Mouse (Mus musculus): ENCODE results near the gene Unc50.

Unc50 gene

DNA sequence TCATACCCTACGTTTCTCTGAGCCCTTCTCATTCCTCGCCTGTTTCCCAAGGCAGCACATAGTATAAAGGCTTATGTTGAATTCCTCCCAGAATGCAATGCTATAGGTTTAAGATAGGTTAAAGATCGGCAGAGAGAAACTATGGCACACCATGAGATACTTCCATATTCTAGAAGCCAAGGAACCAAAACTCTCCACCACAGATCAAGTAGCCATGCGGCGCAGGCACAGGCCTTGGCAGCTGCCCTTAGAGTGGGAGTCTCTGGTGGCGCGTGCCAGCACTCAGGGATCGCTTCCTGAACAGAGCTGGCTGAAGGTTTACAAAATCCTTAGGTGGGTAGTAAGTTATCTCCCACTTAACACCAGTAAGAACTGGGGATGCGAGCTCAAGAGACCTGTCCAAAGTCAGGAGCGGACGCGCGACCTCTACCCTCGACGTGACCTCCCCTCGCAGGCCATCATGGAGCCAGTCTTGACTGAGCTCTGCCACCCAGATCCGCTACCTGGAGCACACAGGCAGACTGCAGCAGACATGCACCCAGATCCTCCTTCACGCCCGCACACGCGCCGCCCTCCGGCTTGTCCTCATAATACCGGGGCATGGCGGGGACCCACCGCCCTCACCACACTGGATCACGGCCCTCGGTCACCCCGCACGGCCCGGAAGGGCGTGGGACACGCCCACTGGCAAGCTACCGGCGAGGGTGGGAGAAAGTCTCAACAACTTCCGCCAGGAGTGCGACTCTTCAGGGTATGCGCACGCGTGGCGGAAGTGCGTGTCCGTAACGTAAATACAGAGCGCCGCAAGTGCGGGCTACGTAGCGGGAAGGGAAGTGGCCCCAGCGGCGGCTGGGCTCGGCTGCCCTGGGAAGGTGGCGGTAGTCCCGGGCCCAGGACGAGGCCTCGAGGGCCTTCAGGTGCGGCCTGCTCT lies at the start of gene Unc50, which contains the start of gene Coa5:
Gene Unc50 (plus strand): TSS at position 774 of the 931 bp plus-strand sequence.
Gene Coa5 (minus strand): TSS at position 738 of the 931 bp plus-strand sequence.
- in situ Hi-C loops (cut with MboI, MseI): loop anchor here (25.0 kb wide), 1 partner anchor 433 kb away; the partner anchor contains the start of genes Lipt1 and Tsga10

GRCm38 (mm10) chr1:37380913-37381312 lies 49.0 kb upstream of the Unc50 start:
- in situ Hi-C loops (cut with MboI, MseI): loop anchor here (25.0 kb wide), 1 partner anchor 1156 kb away; no protein-coding TSS in a partner anchor

DNA sequence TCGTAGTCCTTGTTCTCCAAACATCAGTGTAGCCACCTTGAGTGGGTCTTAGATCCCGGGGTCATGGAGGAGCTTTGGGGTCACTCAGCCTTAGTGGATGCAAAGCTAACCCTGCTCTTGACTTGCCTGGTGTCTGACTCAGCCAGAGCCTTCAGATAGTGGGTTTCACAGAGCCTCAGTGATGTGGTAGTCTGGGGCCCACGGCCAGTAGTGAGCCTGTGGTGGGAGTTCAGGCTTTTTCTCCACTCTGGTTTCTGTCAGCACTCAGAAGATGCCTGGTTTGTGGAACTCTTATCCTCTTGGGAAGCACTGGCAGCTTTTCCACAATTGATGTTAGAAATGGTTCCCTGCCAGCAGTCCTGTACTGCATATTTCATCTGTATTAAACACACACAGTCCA lies 45.6 kb upstream of the Unc50 start:
- in situ Hi-C loops (cut with MboI, MseI): loop anchor here (25.0 kb wide), 1 partner anchor 1153 kb away; no protein-coding TSS in a partner anchor

GRCm38 (mm10) chr1:37386448-37386971 lies 43.4 kb upstream of the Unc50 start:
- in situ Hi-C loops (cut with MboI, MseI): loop anchor here (25.0 kb wide), 1 partner anchor 1151 kb away; no protein-coding TSS in a partner anchor

DNA sequence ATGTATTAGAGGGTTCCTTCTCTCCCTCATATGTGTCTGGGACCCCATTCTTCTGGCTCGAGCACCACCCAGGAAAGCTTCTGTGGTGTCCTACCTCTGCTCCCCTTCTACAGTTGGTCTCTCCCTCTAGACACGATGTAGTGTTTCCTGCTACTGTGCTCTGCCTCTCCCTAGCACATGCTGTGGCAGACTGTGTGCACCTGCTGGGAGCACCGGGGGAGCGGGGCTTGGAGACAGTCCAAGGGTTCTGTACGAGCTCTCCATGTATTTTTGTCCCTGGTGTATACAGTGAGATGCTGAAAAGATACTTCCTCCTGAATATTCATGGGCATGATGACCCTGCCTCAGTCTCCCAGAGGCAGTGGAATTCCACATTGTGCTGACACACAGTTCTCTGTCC lies 36.8 kb upstream of the Unc50 start:
- in situ Hi-C loops (cut with MboI, MseI): loop anchor here (25.0 kb wide), 1 partner anchor 1144 kb away; no protein-coding TSS in a partner anchor

DNA sequence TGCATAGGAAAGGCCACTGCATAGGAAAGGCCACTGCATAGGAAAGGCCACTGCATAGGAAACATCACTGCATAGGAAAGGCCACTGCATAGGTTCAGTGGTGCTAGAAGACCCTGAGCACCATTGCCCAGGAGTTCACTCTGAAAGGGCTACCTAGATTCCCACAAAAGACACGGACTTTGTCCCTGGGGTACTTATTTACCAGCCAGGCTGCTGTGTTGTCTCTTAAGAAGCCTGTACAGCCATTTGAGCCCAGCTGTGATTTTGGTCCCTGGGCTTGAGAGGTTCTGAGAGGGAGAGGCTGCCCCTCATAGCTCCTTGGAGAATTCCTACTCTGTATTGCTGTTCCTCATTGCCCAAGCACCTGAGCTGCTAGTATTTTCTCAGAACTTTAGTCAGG lies 33.5 kb upstream of the Unc50 start:
- in situ Hi-C loops (cut with MboI, MseI): loop anchor here (25.0 kb wide), 1 partner anchor 1141 kb away; no protein-coding TSS in a partner anchor

- in situ Hi-C loops (cut with MboI, MseI): loop anchor here (25.0 kb wide), 1 partner anchor 1138 kb away; no protein-coding TSS in a partner anchor
Measured at GRCm38 (mm10) chr1:37398961-37399360, 31.0 kb upstream of the Unc50 start.

DNA sequence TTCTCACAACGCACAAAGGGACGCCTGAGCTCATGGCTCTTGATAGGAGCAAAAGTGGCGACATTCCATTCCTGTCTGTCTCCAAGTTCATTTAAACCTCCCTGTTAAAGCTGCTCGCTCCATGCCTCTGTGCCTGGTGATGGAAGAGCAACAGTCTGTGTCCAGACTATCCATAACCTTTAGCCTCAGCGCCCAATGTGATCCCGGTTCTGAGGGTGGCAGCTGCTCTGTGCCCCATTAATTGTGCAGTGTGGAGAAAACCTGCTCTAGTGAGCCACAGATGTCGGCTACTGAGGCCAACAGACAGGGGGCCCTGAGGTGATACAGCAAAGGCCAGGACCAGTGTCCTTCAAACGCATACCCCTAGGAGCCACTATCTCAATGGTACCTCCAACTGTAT lies 30.2 kb upstream of the Unc50 start:
- in situ Hi-C loops (cut with MboI, MseI): loop anchor here (5.0 to 25.0 kb wide), 2 partner anchors 127 to 1138 kb away; no protein-coding TSS in a partner anchor

GRCm38 (mm10) chr1:37401687-37402086 lies 28.3 kb upstream of the Unc50 start:
- in situ Hi-C loops (cut with MboI, MseI): loop anchor here (5.0 kb wide), 1 partner anchor 129 kb away; no protein-coding TSS in a partner anchor

DNA sequence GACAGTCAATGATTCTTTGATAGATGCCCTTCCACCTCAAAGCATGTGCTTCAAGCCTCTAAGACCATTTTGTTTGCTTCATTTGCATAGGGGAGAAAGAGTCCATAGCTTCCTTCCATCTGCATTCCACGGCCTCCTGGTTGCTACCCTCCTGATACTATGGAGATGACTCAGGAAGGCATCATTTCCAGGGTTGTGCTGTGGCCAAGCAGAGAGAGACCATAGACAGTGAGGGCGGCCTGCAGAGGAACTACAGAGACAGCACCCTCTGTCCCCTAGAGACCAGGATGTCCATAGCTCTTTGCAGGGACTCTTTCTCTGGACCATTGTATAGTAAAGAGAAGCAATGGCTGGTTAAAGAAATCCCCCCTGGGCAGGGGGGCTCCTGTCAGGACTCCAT lies 24.8 kb upstream of the Unc50 start:
- in situ Hi-C loops (cut with MboI, MseI): no loop called here

GRCm38 (mm10) chr1:37407228-37407627 lies 22.7 kb upstream of the Unc50 start:
- in situ Hi-C loops (cut with MboI, MseI): no loop called here

- in situ Hi-C loops (cut with MboI, MseI): no loop called here
Measured at GRCm38 (mm10) chr1:37408059-37408458, 21.9 kb upstream of the Unc50 start.

DNA sequence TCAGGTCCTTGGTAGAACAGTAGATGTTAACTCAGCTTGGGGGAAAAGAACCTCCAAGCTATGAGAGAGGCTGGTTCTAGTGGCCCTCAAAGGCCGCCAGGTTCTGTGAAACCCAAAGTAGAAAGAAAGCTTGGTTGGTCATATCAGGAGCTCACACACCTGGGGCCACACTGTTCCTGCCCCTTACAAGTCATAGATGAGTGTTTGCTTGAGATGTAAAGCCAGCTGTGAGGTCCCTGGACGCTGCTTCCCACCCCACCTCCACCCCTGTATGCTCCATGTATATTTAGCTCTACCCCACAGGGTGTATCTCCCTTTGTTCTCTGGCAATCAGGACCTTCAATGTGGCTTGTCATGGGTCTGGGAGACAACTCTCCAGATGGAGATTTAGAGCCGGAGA lies 21.3 kb upstream of the Unc50 start:
- in situ Hi-C loops (cut with MboI, MseI): no loop called here

DNA sequence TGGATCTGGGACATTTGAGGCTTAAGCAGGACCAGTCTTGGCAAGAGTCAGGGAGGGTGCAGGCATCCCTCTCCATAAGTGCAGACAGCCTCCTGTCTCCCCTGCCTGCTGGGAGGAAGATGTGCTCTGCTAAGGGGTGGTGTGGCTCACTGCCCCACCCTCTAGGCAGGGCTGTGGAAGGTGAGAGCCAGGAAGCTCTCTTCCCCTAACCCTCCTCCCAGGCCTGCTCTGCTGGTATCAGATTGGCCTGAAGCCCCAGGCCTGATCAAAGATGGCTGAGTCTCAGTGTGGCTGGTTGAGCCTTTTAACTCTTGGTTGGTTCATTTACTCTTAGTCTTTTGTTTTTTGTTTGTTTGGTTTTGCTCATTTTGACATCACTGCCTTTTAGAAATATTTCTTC lies 20.3 kb upstream of the Unc50 start:
- in situ Hi-C loops (cut with MboI, MseI): no loop called here

- in situ Hi-C loops (cut with MboI, MseI): no loop called here
Measured at GRCm38 (mm10) chr1:37415394-37415793, 14.5 kb upstream of the Unc50 start.

DNA sequence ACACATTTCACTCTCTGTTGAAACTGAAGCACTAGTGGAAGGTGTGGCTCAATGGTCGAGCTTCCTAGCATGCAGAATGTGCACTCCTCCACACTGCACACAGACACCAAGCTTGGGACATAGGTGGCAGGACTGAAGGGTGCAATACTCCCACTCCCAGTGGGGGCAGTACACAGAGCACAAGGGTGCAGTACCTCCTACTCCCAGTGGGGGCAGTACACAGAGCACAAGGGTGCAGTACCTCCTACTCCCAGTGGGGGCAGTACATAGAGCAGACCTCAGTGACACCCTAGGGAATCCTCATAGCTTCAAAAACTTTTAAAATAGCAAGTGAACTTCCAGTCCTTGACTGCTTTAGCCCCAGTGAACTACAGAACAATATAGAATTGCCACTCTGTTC lies 10.5 kb upstream of the Unc50 start:
- in situ Hi-C loops (cut with MboI, MseI): no loop called here

- in situ Hi-C loops (cut with MboI, MseI): loop anchor here (25.0 kb wide), 1 partner anchor 435 kb away; the partner anchor contains the start of genes Lipt1 and Tsga10
Measured at GRCm38 (mm10) chr1:37427144-37427875, 2.6 kb upstream of the Unc50 start.

DNA sequence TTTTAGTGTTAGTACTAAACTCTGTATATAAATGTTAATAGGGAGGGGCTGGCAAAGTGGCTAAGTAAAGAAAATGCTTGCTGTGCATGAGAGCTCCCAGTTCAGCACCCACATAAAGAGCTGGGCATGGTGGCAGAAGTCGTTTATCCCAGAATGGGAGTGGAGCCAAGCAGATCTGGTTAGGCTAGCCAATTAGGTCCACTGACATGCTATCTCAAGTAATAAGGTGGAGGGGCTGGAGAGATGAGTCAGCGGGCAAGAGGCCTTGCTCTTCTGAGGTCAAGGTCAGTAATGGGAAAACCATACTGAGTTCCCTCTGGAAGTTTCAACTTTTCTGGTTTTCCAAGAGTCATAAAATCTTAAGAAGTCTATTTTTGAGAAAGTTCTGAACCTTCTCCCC lies 1.0 kb upstream of the Unc50 start:
- in situ Hi-C loops (cut with MboI, MseI): loop anchor here (25.0 kb wide), 1 partner anchor 433 kb away; the partner anchor contains the start of genes Lipt1 and Tsga10

- in situ Hi-C loops (cut with MboI, MseI): loop anchor here (25.0 kb wide), 1 partner anchor 432 kb away; the partner anchor contains the start of genes Lipt1 and Tsga10
Measured at GRCm38 (mm10) chr1:37430297-37430840, 430 bp downstream of the Unc50 start.

GRCm38 (mm10) chr1:37436419-37436818 lies 6.5 kb downstream of the Unc50 start:
- in situ Hi-C loops (cut with MboI, MseI): loop anchor here (25.0 kb wide), 1 partner anchor 426 kb away; the partner anchor contains the start of genes Lipt1 and Tsga10

Measured in T-helper 1 cell (primary cell).